Mouse (Mus musculus) myocyte (in vitro differentiated cells): ENCODE measurements around the gene Cntn4. TPM values are rescaled to one million over a fixed set of nuclear protein-coding genes. Genes with fewer than 3 reads are reported as not detected.

Source experiments
- H3K27me3 ChIP-seq: one replicate; pipeline ENCODE4 v1.6.1; 2011; ENCODE audit not compliant: control insufficient read depth, insufficient read depth, insufficient read length
- H3K36me3 ChIP-seq: one replicate; pipeline ENCODE4 v1.6.1; 2011; ENCODE audit not compliant: control insufficient read depth, insufficient read depth
- H3K4me2 ChIP-seq: one replicate; pipeline ENCODE4 v1.6.1; 2011; ENCODE audit warnings: low read depth, control low read depth
- H3K4me3 ChIP-seq: one replicate; pipeline ENCODE4 v1.5.1; 2011; ENCODE audit warnings: mild to moderate bottlenecking, control low read depth, moderate library complexity
- H3K79me2 ChIP-seq: one replicate; pipeline ENCODE4 v1.6.1; 2011; ENCODE audit not compliant: control insufficient read depth, insufficient read depth
- H3ac ChIP-seq: one replicate; pipeline ENCODE4 v1.6.1; 2011; ENCODE audit not compliant: control insufficient read depth, insufficient read length
- CEBPB ChIP-seq: IDR thresholded peaks from 2 replicates; pipeline ENCODE4 v1.6.1; 2011; ENCODE audit warnings: mild to moderate bottlenecking, moderate library complexity; ENCODE audit not compliant: poor library complexity, insufficient read depth, severe bottlenecking
- E2F4 ChIP-seq: IDR thresholded peaks from one replicate; pipeline ENCODE4 v1.6.1; 2011; ENCODE audit warnings: mild to moderate bottlenecking, control low read depth, moderate library complexity; ENCODE audit not compliant: insufficient read depth
- MAX ChIP-seq: IDR thresholded peaks from one replicate; pipeline ENCODE4 v1.6.1; 2011; ENCODE audit warnings: low read depth, mild to moderate bottlenecking, control low read depth
- MYOD1 ChIP-seq, 3 experiments: IDR thresholded peaks; one replicate each; pipeline ENCODE4 v1.6.1; 2011; ENCODE audit warnings: control low read depth in 2 of 3, low read depth in 2 of 3, mild to moderate bottlenecking in 2 of 3, moderate library complexity in 1 of 3; ENCODE audit not compliant: insufficient read length in 2 of 3, control insufficient read depth in 1 of 3
- MYOG ChIP-seq, 3 experiments: IDR thresholded peaks; one replicate each; pipeline ENCODE4 v1.6.1; 2011; ENCODE audit warnings: control low read depth in 2 of 3, low read depth in 2 of 3, mild to moderate bottlenecking in 2 of 3; ENCODE audit not compliant: insufficient read length in 2 of 3, control insufficient read depth in 1 of 3, insufficient read depth in 1 of 3
- POLR2A ChIP-seq: IDR thresholded peaks from one replicate; pipeline ENCODE4 v1.6.1; 2011; ENCODE audit warnings: low read depth, mild to moderate bottlenecking, control low read depth, moderate library complexity; ENCODE audit not compliant: insufficient read length
- POLR2AphosphoS2 ChIP-seq: IDR thresholded peaks from one replicate; pipeline ENCODE4 v1.6.1; 2011; ENCODE audit warnings: low read depth, control low read depth; ENCODE audit not compliant: insufficient read length
- REST ChIP-seq: IDR thresholded peaks from one replicate; pipeline ENCODE4 v1.6.1; 2011; ENCODE audit warnings: mild to moderate bottlenecking, control low read depth, moderate library complexity; ENCODE audit not compliant: insufficient read depth, insufficient read length
- SRF ChIP-seq: IDR thresholded peaks from one replicate; pipeline ENCODE4 v1.6.1; 2011; ENCODE audit warnings: low read depth; ENCODE audit not compliant: control insufficient read depth, insufficient read length
- TCF12 ChIP-seq: IDR thresholded peaks from one replicate; pipeline ENCODE4 v1.6.1; 2011; ENCODE audit warnings: mild to moderate bottlenecking, control low read depth; ENCODE audit not compliant: poor library complexity, insufficient read depth, severe bottlenecking
- TCF3 ChIP-seq: IDR thresholded peaks from one replicate; pipeline ENCODE4 v1.6.1; 2011; ENCODE audit warnings: low read depth, control low read depth; ENCODE audit not compliant: insufficient read length
- USF1 ChIP-seq: IDR thresholded peaks from one replicate; pipeline ENCODE4 v1.6.1; 2011; ENCODE audit warnings: low read depth, mild to moderate bottlenecking, control low read depth, moderate library complexity
- polyA plus RNA-seq: library from polyadenylated mRNA; unstranded; fragments of >200 nt; fragmentation: generic; extraction: Trizol; gene quantifications from one replicate; pipeline ENCODE4 v1.2.1, GENCODE M21; 2012; ENCODE audit warnings: missing spikeins

Cntn4 gene
- polyA plus RNA-seq, 1 experiment = not detected

DNA sequence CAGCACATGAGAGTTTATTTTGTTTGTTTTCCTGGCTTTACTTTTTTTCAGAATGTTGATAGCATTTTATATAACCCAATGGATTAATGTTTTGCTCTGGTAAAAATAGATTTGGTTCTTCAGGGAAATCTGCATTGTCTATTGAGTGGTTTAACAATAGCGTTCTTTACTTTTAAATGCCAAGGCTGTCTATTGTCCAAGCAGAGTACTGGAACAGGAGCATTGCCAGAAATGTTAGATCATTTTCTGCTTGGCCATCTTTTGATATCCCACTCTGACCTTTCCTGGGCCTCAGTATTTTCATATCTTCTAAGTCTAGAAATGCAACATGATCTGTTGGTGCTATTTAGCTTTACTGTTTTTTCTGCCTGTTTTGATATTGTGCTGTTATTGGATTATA, 804.1 kb downstream of the Cntn4 start:
- H3K4me3 ChIP-seq = no peak overlapping the region
- TF ChIP-seq POLR2A (no peak), POLR2AphosphoS2 (no peak), MYOD1 (IDR thresholded peaks at IDR 0.05; ENCODE audit: control insufficient read depth in 1 of 3, insufficient read length in 2 of 3, low read depth in 2 of 3) (no peak), USF1 (no peak), MAX (no peak), REST (no peak), MYOG (IDR thresholded peaks at IDR 0.05; ENCODE audit: control insufficient read depth in 1 of 3, insufficient read depth in 1 of 3, insufficient read length in 2 of 3, low read depth in 2 of 3) (no peak)
- no peak overlapping the region for H3K4me2 ChIP-seq
- H3K79me2 ChIP-seq = no peaks in the 10 kb centered on the region
- H3ac ChIP-seq = no peak overlapping the region
- no peaks in the 10 kb centered on the region for H3K27me3 ChIP-seq
- H3K36me3 ChIP-seq = no peaks in the 10 kb centered on the region

GRCm38 (mm10) chr6:106496303-106496702, 818.8 kb downstream of the Cntn4 start:
- Histone ChIP-seq H3ac (no peak overlapping the region), H3K4me2 (no peak overlapping the region), H3K79me2 (no peaks in the 10 kb centered on the region), H3K4me3 (no peak overlapping the region), H3K27me3 (no peaks in the 10 kb centered on the region), H3K36me3 (no peaks in the 10 kb centered on the region)
- TF ChIP-seq MYOD1 (IDR thresholded peaks at IDR 0.05; ENCODE audit: control insufficient read depth in 1 of 3, insufficient read length in 2 of 3, low read depth in 2 of 3) = no peak
- no peak for TF ChIP-seq MYOG (IDR thresholded peaks at IDR 0.05; ENCODE audit: control insufficient read depth in 1 of 3, insufficient read depth in 1 of 3, insufficient read length in 2 of 3, low read depth in 2 of 3)
- no peak for TF ChIP-seq TCF12
- TF ChIP-seq SRF = no peak

DNA sequence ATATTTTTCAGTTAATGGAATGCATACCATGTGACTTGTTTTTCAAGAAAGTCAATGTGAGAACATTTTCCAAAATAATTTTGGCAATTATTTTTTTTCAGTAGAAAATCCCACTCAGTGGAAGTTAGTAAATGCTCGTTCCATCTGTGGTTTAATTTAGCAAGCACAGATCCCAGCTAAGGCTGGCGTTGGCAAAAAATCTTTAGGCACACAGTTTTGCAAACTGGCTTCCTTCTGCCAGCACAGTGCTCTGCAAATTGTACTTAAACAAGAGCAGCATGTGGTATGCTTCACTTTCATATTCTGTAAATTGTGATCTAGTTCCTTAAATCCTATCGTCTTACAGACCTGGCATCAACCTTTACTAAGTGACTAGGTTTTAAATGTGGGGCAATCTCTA, 821.7 kb downstream of the Cntn4 start:
- TF ChIP-seq SRF (no peak), CEBPB (no peak), USF1 (no peak), E2F4 (no peak), MYOD1 (IDR thresholded peaks at IDR 0.05; ENCODE audit: control insufficient read depth in 1 of 3, insufficient read length in 2 of 3, low read depth in 2 of 3) (no peak), POLR2A (no peak), POLR2AphosphoS2 (no peak), TCF3 (no peak), MAX (no peak), REST (no peak), TCF12 (no peak), MYOG (IDR thresholded peaks at IDR 0.05; ENCODE audit: control insufficient read depth in 1 of 3, insufficient read depth in 1 of 3, insufficient read length in 2 of 3, low read depth in 2 of 3) (no peak)
- Histone ChIP-seq H3K79me2 (no peaks in the 10 kb centered on the region), H3K4me3 (no peak overlapping the region), H3ac (no peak overlapping the region), H3K27me3 (no peaks in the 10 kb centered on the region), H3K4me2 (no peak overlapping the region), H3K36me3 (no peaks in the 10 kb centered on the region)

- H3K27me3 ChIP-seq = no peaks in the 10 kb centered on the region
- no peak overlapping the region for H3K4me3 ChIP-seq
- no peak overlapping the region for H3ac ChIP-seq
- H3K4me2 ChIP-seq = no peak overlapping the region
- no peaks in the 10 kb centered on the region for H3K79me2 ChIP-seq
- no peaks in the 10 kb centered on the region for H3K36me3 ChIP-seq
- TF ChIP-seq POLR2AphosphoS2 (no peak), POLR2A (no peak), TCF12 (no peak), MYOD1 (IDR thresholded peaks at IDR 0.05; ENCODE audit: control insufficient read depth in 1 of 3, insufficient read length in 2 of 3, low read depth in 2 of 3) (no peak), MYOG (IDR thresholded peaks at IDR 0.05; ENCODE audit: control insufficient read depth in 1 of 3, insufficient read depth in 1 of 3, insufficient read length in 2 of 3, low read depth in 2 of 3) (no peak), CEBPB (no peak), E2F4 (no peak), USF1 (no peak), REST (no peak), SRF (no peak), MAX (no peak), TCF3 (no peak)
These were observed 826.5 kb downstream of the Cntn4 start for GRCm38 (mm10) chr6:106503961-106504360.

GRCm38 (mm10) chr6:106520367-106520766, 842.9 kb downstream of the Cntn4 start:
- no peak overlapping the region for H3K4me2 ChIP-seq
- H3K79me2 ChIP-seq = no peaks in the 10 kb centered on the region
- H3K4me3 ChIP-seq = no peak overlapping the region
- H3K27me3 ChIP-seq = no peaks in the 10 kb centered on the region
- no peak for TF ChIP-seq MAX
- no peak for TF ChIP-seq CEBPB
- no peak for TF ChIP-seq USF1
- TF ChIP-seq POLR2AphosphoS2 = no peak
- no peak for TF ChIP-seq REST
- TF ChIP-seq MYOD1 (IDR thresholded peaks at IDR 0.05; ENCODE audit: control insufficient read depth in 1 of 3, insufficient read length in 2 of 3, low read depth in 2 of 3) = no peak
- no peak for TF ChIP-seq TCF3
- no peak for TF ChIP-seq MYOG (IDR thresholded peaks at IDR 0.05; ENCODE audit: control insufficient read depth in 1 of 3, insufficient read depth in 1 of 3, insufficient read length in 2 of 3, low read depth in 2 of 3)
- TF ChIP-seq SRF = no peak
- TF ChIP-seq E2F4 = no peak
- no peak overlapping the region for H3ac ChIP-seq
- no peaks in the 10 kb centered on the region for H3K36me3 ChIP-seq
